Mouse (Mus musculus) liver, embryonic 13.5 days (tissue): Measurements from ENCODE around the gene Wnt3. TPM values are rescaled to one million over a fixed set of nuclear protein-coding genes. Genes with fewer than 3 reads are reported as not detected.
"Not testable (repeated sequence)": the region's sequence is repeated elsewhere in the genome, so short reads cannot be mapped to it uniquely, and the experiment has no call there.

ENCODE experiments used
- ATAC-seq: fragments of 200-750 bp; cut with Nextera tagmentation; 2 replicates; pipeline ENCODE4 v1.8.0; 2017; ENCODE audit warnings: low read depth, mild to moderate bottlenecking, moderate number of reproducible peaks, moderate library complexity
- DNase-seq: peaks from one replicate; pipeline ENCODE4 v3.0.0; 2022
- H3K27ac ChIP-seq: fragments of 300-500 bp; sonication (generic); 2 replicates; pipeline ENCODE4 v1.5.1; 2015; ENCODE audit warnings: moderate library complexity, mild to moderate bottlenecking, inconsistent platforms
- H3K27me3 ChIP-seq: fragments of 300-500 bp; sonication (generic); 2 replicates; pipeline ENCODE4 v1.6.1; 2015; ENCODE audit warnings: mild to moderate bottlenecking, inconsistent platforms
- H3K36me3 ChIP-seq: fragments of 300-500 bp; sonication (generic); 2 replicates; pipeline ENCODE4 v1.6.1; 2015; ENCODE audit warnings: mild to moderate bottlenecking, inconsistent platforms
- H3K4me1 ChIP-seq: fragments of 300-500 bp; sonication (generic); replicated peaks from 2 replicates; pipeline ENCODE4 v1.6.1; 2015; ENCODE audit warnings: inconsistent platforms
- H3K4me2 ChIP-seq: fragments of 300-500 bp; sonication (generic); 2 replicates; pipeline ENCODE4 v1.6.1; 2015; ENCODE audit warnings: inconsistent platforms, mild to moderate bottlenecking, moderate library complexity
- H3K4me3 ChIP-seq: fragments of 300-500 bp; sonication (generic); replicated peaks from 2 replicates; pipeline ENCODE4 v1.5.1; 2015; ENCODE audit warnings: mild to moderate bottlenecking, inconsistent platforms
- H3K9ac ChIP-seq: fragments of 300-500 bp; sonication (generic); 2 replicates; pipeline ENCODE4 v1.6.1; 2015; ENCODE audit warnings: mild to moderate bottlenecking, inconsistent platforms
- H3K9me3 ChIP-seq: fragments of 300-500 bp; sonication (generic); replicated peaks from 2 replicates; pipeline ENCODE4 v1.6.1; 2016; ENCODE audit warnings: inconsistent platforms
- WGBS: fragments of 180-500 bp; shearing (Covaris S2); methylation state at CpG from one replicate; pipeline ENCODE4 v1.1.7; 2015; ENCODE audit not compliant: insufficient replicate concordance; 5-methylcytosine and 5-hydroxymethylcytosine counted together
- polyA plus RNA-seq: library from polyadenylated mRNA; unstranded; fragments of >200 nt; fragmentation: Nextera tagmentation; extraction: Ambion mirVana; gene quantifications from 2 replicates; pipeline ENCODE4 v1.2.1, GENCODE M21; 2015

Gene Wnt3
- polyA plus RNA-seq, 1 experiment from 2014 or later, result 0.05 TPM

- no peaks in the 10 kb centered on the region for H3K9me3 ChIP-seq
- H3K27ac ChIP-seq, result no peak overlapping the region
- DNase-seq (no peak), ATAC-seq (no peak)
- H3K36me3 ChIP-seq, result no peaks in the 10 kb centered on the region
- H3K4me1 ChIP-seq, result no peaks in the 10 kb centered on the region
- H3K4me2 ChIP-seq, result no peak overlapping the region
- WGBS, result 26% methylated on average over 3 of the region's 3 CpGs
- peaks cover 80% of the 10 kb centered on the region for H3K27me3 ChIP-seq
- no peak overlapping the region for H3K4me3 ChIP-seq
- no peak overlapping the region for H3K9ac ChIP-seq
Observed at GRCm38 (mm10) chr11:103750612-103751011, 23.3 kb upstream of the Wnt3 start.

GRCm38 (mm10) chr11:103758054-103758453 is 15.9 kb upstream of the Wnt3 start:
- Histone ChIP-seq H3K27me3 (peaks cover 11% of the 10 kb centered on the region), H3K27ac (no peak overlapping the region), H3K9ac (no peak overlapping the region), H3K4me1 (no peaks in the 10 kb centered on the region), H3K9me3 (no peaks in the 10 kb centered on the region), H3K4me2 (no peak overlapping the region), H3K36me3 (no peaks in the 10 kb centered on the region), H3K4me3 (no peak overlapping the region)
- ATAC-seq, result no peak
- DNase-seq, result no peak
- 41% methylated on average over 11 of the region's 11 CpGs for WGBS

GRCm38 (mm10) chr11:103758706-103759105 is 15.2 kb upstream of the Wnt3 start:
- peaks cover 5% of the 10 kb centered on the region for H3K27me3 ChIP-seq
- DNase-seq (peak; percentile 46), ATAC-seq (no peak)
- WGBS, result 8% methylated on average over 6 of the region's 6 CpGs
- no peaks in the 10 kb centered on the region for H3K4me1 ChIP-seq
- no peak overlapping the region for H3K4me3 ChIP-seq
- H3K36me3 ChIP-seq, result no peaks in the 10 kb centered on the region
- H3K9me3 ChIP-seq, result no peaks in the 10 kb centered on the region
- no peak overlapping the region for H3K27ac ChIP-seq
- no peak overlapping the region for H3K9ac ChIP-seq
- no peak overlapping the region for H3K4me2 ChIP-seq

- Histone ChIP-seq H3K27ac (no peak overlapping the region), H3K4me3 (no peak overlapping the region), H3K4me1 (no peaks in the 10 kb centered on the region), H3K9me3 (no peaks in the 10 kb centered on the region), H3K9ac (no peak overlapping the region), H3K36me3 (no peaks in the 10 kb centered on the region), H3K4me2 (no peak overlapping the region), H3K27me3 (peaks cover 8% of the 10 kb centered on the region; the same call in 1 of the 2 replicates)
- DNase-seq, result no peak
- ATAC-seq, result no peak
- WGBS, result 49% methylated on average over 7 of the region's 7 CpGs
Observed at GRCm38 (mm10) chr11:103760101-103760500, 13.8 kb upstream of the Wnt3 start.

- not testable (repeated sequence) for DNase-seq, H3K9ac ChIP-seq, ATAC-seq, H3K36me3 ChIP-seq, H3K9me3 ChIP-seq, H3K4me2 ChIP-seq, H3K27ac ChIP-seq, H3K4me3 ChIP-seq, H3K4me1 ChIP-seq, H3K27me3 ChIP-seq
- 71% methylated on average over 5 of the region's 5 CpGs for WGBS
Observed at GRCm38 (mm10) chr11:103760891-103761290, 13.1 kb upstream of the Wnt3 start.

- H3K9me3 ChIP-seq, result no peaks in the 10 kb centered on the region
- no peak overlapping the region for H3K9ac ChIP-seq
- no peak overlapping the region for H3K4me2 ChIP-seq
- WGBS, result 13% methylated on average over 10 of the region's 10 CpGs
- H3K27ac ChIP-seq, result no peak overlapping the region
- no peaks in the 10 kb centered on the region for H3K4me1 ChIP-seq
- ATAC-seq (no peak), DNase-seq (no peak)
- no peaks in the 10 kb centered on the region for H3K36me3 ChIP-seq
- H3K27me3 ChIP-seq, result peaks cover 14% of the 10 kb centered on the region
- H3K4me3 ChIP-seq, result no peak overlapping the region
Observed at GRCm38 (mm10) chr11:103763410-103764163, 10.4 kb upstream of the Wnt3 start.

- 39% methylated on average over 6 of the region's 6 CpGs for WGBS
- Histone ChIP-seq H3K27ac (no peak overlapping the region), H3K9me3 (no peaks in the 10 kb centered on the region), H3K4me2 (no peak overlapping the region), H3K4me1 (no peaks in the 10 kb centered on the region), H3K9ac (no peak overlapping the region), H3K36me3 (no peaks in the 10 kb centered on the region), H3K27me3 (peaks cover 21% of the 10 kb centered on the region), H3K4me3 (no peak overlapping the region)
- DNase-seq (no peak), ATAC-seq (no peak)
Observed at GRCm38 (mm10) chr11:103764601-103765000, 9.3 kb upstream of the Wnt3 start.

- DNase-seq (no peak), ATAC-seq (no peak)
- Histone ChIP-seq H3K27ac (no peak overlapping the region), H3K4me2 (no peak overlapping the region), H3K4me1 (no peaks in the 10 kb centered on the region), H3K4me3 (no peak overlapping the region), H3K9me3 (no peaks in the 10 kb centered on the region), H3K36me3 (no peaks in the 10 kb centered on the region), H3K9ac (no peak overlapping the region), H3K27me3 (peaks cover 30% of the 10 kb centered on the region)
- 27% methylated on average over 6 of the region's 6 CpGs for WGBS
Observed at GRCm38 (mm10) chr11:103765556-103766011, 8.4 kb upstream of the Wnt3 start.

- no peak for DNase-seq
- Histone ChIP-seq H3K9me3 (no peaks in the 10 kb centered on the region), H3K27me3 (peaks cover 83% of the 10 kb centered on the region), H3K9ac (no peak overlapping the region), H3K4me2 (no peak overlapping the region), H3K36me3 (no peaks in the 10 kb centered on the region), H3K4me3 (no peak overlapping the region), H3K27ac (no peak overlapping the region), H3K4me1 (peaks cover 12% of the 10 kb centered on the region)
- ATAC-seq, result no peak
- 3% methylated on average over 19 of the region's 19 CpGs for WGBS
Observed at GRCm38 (mm10) chr11:103771160-103771817, 2.7 kb upstream of the Wnt3 start.

GRCm38 (mm10) chr11:103772505-103773386 is 1.2 kb upstream of the Wnt3 start:
- Histone ChIP-seq H3K9me3 (no peaks in the 10 kb centered on the region), H3K36me3 (no peaks in the 10 kb centered on the region), H3K27me3 (peaks cover 96% of the 10 kb centered on the region), H3K4me1 (peaks cover 12% of the 10 kb centered on the region), H3K4me2 (peak overlapping the region; percentile 38), H3K27ac (no peak overlapping the region), H3K4me3 (peak overlapping the region; percentile 31), H3K9ac (no peak overlapping the region)
- no peak for ATAC-seq
- no peak for DNase-seq
- 2% methylated on average over 23 of the region's 23 CpGs for WGBS

GRCm38 (mm10) chr11:103774228-103774530 is 229 bp downstream of the Wnt3 start:
- peak overlapping the region; percentile 38 for H3K4me2 ChIP-seq
- no peaks in the 10 kb centered on the region for H3K36me3 ChIP-seq
- peaks cover 88% of the 10 kb centered on the region for H3K27me3 ChIP-seq
- peak overlapping the region; percentile 31 for H3K4me3 ChIP-seq
- H3K9me3 ChIP-seq, result no peaks in the 10 kb centered on the region
- WGBS, result 2% methylated on average over 19 of the region's 19 CpGs
- peaks cover 12% of the 10 kb centered on the region for H3K4me1 ChIP-seq
- no peak for DNase-seq
- no peak overlapping the region for H3K9ac ChIP-seq
- ATAC-seq, result no peak
- no peak overlapping the region for H3K27ac ChIP-seq
